In genomic region chr1:166160569-166161445, GRCm38 (mm10) we compare ENCODE assay signal across 9 mouse cellular contexts. TPM values are rescaled to one million over a fixed set of nuclear protein-coding genes. Genes with fewer than 3 reads are reported as not detected.
DNase-seq lines count a peak whose midpoint lies in the region; ATAC-seq lines count a peak whose summit lies in the region.
"Had no signal": no experiment of that assay in that cellular context is flagged by ENCODE, and none has a peak within 500 bp of the region (broad histone marks: within the 10 kb centered on the region; RNA-seq: fewer than 3 reads in every experiment).

No protein-coding gene starts in this region.

- no peak overlapping the region for H3K4me3 ChIP-seq in forebrain, embryonic 14.5 days (ENCODE audit: low read depth, low read length)

- no peak overlapping the region for H3K27ac ChIP-seq in forebrain, embryonic 14.5 days (ENCODE audit: low read depth, low read length)

- H3K27me3 ChIP-seq in forebrain, embryonic 14.5 days (replicated peaks; ENCODE audit: control insufficient read depth, insufficient read depth, low read length): peaks cover 4% of the 10 kb centered on the region; the same call in 1 of the 2 replicates

- peak; percentile 86 for DNase-seq in NIH3T3 (ENCODE audit: low read depth)
- DNase-seq in cerebellum, adult 11 months: peak; percentile 48
- DNase-seq in forebrain, embryonic 14.5 days (ENCODE audit: low spot score): peak; percentile 88
- DNase-seq in layer of hippocampus, postnatal 14 days (ENCODE audit: low spot score in 2 of 2): peak; percentile 74 to 76
- peak; percentile 53 to 76 for DNase-seq in lung, postnatal 4 days
- DNase-seq in right cerebral cortex, postnatal 14 days: peak; percentile 83
- peak; percentile 56 for DNase-seq in yolk sac, embryonic 10.5 days (ENCODE audit: low spot score)

- H3K4me2 ChIP-seq in forebrain, embryonic 14.5 days (ENCODE audit: low read length): peak overlapping the region; percentile 46

- no peaks in the 10 kb centered on the region for H3K36me3 ChIP-seq in forebrain, embryonic 14.5 days (ENCODE audit: control insufficient read depth, insufficient read depth, low read length)

- no peaks in the 10 kb centered on the region for H3K9me3 ChIP-seq in forebrain, embryonic 14.5 days (replicated peaks; ENCODE audit: control insufficient read depth, low read length)

- WGBS in forebrain, embryonic 14.5 days: 17% methylated on average over 24 of the region's 24 CpGs

- H3K9ac ChIP-seq in forebrain, embryonic 14.5 days (ENCODE audit: low read length): no peak overlapping the region

- peak; percentile 85 for ATAC-seq in forebrain, embryonic 14.5 days
- peak; percentile 57 to 63; a peak in 2 of 4 replicates for ATAC-seq in hematopoietic stem cell, adult 5-6 weeks (replicated peaks in 1 of 2; ENCODE audit: insufficient read depth in 1 of 2, low FRiP score in 2 of 2, low TSS enrichment in 1 of 2, low read depth in 1 of 2, poor library complexity in 2 of 2, severe bottlenecking in 2 of 2)

- H3K4me1 ChIP-seq in forebrain, embryonic 14.5 days (ENCODE audit: control insufficient read depth, insufficient read depth, low read length): no peaks in the 10 kb centered on the region

RNA-seq across cellular contexts. Expression of gene Gpa33, which starts 30.8 kb away (rescaled TPM):
- not detected in 2 replicates for polyA plus RNA-seq in forebrain, embryonic 14.5 days (2014; fragmentation: Nextera tagmentation; extraction: Ambion mirVana)
- total RNA-seq in hematopoietic stem cell, adult 5-6 weeks (2017): not detected in 2 replicates
- total RNA-seq in layer of hippocampus, postnatal 14 days (2021): not detected
- total RNA-seq: neutrophil, adult 5-6 weeks had no signal

RNA-seq across cellular contexts. Expression of gene Dusp27, which starts 33.1 kb away (rescaled TPM):
- polyA plus RNA-seq in forebrain, embryonic 14.5 days (2014; fragmentation: Nextera tagmentation; extraction: Ambion mirVana): 0.70 and 0.93 TPM in 2 replicates
- not detected in 2 replicates for total RNA-seq in hematopoietic stem cell, adult 5-6 weeks (2017)
- total RNA-seq in layer of hippocampus, postnatal 14 days (2021): under 1 TPM; 0.39 to 0.57 TPM
- total RNA-seq: neutrophil, adult 5-6 weeks had no signal
